Mouse (Mus musculus) cerebral cortex, adult 2 months (tissue): ENCODE data around the gene Tmem165.

Experiments used
- WGBS: fragments of 180-500 bp; shearing (Covaris S2); methylation state at CpG from one replicate; pipeline ENCODE4 v1.1.7; 2018; 5-methylcytosine and 5-hydroxymethylcytosine counted together

The Tmem165 gene

DNA sequence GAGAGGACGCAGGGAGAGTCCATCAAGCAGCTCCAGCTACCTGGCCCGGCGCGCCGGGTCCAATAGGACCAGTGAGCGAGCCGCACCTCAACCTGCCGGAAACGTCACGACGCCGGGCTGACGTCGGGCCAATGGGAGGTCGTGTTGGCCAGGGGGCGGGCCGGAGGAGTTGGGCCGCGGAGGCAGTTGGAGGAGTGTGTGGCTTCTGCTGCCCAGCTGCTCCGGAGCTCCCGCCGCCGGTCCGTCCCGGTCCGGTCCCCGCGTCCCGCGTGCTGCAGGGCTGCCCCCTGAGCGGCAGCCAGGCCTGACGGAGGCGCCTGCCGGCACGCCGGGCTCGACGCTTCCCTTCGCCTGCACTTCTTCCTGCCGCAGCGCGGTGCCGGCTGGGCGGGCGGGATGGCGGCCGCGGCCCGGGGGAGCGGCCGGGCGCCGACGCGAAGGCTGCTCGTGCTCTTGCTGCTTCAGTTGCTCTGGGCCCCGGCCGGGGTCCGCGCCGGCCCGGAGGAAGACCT lies at the start of gene Tmem165:
TSS of gene Tmem165 (plus strand) at position 131 of the 512 bp plus-strand sequence.
- under 1% methylated on average over 61 of the region's 62 CpGs for WGBS

DNA sequence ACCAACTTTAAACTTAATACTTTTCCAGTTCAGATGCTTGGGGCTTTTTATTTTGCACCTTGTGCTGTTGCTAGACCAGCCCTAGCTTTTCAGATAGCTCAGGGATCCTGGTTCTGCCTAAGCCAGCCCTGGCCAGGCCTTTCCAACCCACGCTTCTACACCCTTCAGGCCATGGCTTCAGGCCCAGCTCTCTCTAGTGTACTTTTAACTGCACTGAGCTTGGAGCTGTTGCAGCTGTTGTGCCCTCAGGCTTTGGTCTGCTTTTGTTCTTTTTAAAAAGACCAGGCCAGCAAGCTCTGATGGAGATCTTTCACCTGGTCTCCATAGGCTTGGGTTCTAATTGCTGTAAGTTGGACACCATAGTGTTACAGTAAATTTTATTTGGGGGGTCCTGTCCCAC lies 48.0 kb upstream of the Tmem165 start:
- 83% methylated on average over 1 of the region's 1 CpGs for WGBS

GRCm38 (mm10) chr5:76136271-76136670 lies 47.4 kb upstream of the Tmem165 start:
- 87% methylated on average over 3 of the region's 3 CpGs for WGBS

DNA sequence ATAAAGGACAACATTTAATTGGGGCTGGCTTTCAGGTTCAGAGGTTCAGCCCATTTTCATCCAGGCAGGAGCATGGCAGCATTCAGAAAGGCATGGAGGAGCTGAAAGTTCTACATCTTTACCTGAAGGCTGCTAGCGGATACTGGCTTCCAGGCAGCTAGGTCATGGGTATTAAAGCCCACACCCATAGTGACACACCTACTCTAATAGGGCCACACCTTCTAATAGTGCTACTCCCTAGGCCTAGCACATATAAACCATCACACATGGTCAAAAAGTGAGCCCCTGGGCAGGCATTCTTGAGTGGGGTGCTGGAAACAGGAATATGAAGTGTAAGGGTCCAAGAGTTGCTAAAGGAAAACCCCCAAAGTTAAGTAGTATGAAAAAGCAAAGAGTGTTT lies 46.1 kb upstream of the Tmem165 start:
- 96% methylated on average over 1 of the region's 1 CpGs for WGBS

DNA sequence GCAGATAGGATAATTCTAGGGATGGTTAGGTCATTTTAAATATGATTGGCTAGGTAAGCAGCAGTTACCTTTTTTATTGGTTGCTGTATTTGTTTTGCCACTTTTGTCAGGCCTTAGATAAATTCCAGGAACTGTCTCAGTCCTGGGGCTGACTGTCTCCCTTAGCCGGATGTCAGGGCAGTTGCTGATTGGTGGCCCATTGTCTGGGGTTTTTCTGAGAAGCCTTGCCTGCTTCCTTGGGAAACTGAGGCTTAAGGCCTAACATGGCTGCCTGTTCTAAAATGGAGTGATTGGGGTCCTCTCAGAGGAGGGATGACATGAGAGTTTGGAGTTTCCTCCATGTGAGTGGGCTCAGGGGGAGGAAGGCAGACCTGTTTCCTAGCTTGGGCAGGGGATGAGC lies 45.6 kb upstream of the Tmem165 start:
- 93% methylated on average over 1 of the region's 1 CpGs for WGBS

- WGBS = 58% methylated on average over 10 of the region's 10 CpGs
Observed at GRCm38 (mm10) chr5:76138512-76138911, 45.2 kb upstream of the Tmem165 start.

DNA sequence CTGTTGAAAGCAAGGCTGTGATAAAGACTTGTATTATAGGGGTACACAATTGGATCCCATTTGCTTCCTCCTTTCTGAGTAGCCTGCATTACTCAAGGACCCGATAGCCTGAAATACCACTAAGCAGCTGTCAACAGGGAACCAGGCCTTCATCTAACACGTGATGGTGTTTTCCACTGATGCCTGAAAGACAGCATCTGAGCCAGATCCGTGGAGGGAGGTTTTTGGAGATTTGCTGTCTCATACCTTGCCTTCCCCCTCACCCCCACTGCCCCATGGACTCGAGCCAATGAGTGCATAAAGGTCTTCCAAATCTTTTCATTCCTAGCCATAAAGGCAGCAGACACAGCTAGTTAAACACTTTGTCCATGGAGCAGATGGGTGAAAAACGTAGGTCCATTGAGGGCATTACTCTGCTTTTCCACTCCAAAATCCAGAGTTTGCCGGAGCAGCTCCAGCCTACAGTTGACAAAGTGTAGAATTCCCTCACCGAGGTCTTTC lies 44.5 kb upstream of the Tmem165 start:
- WGBS = 49% methylated on average over 7 of the region's 7 CpGs

DNA sequence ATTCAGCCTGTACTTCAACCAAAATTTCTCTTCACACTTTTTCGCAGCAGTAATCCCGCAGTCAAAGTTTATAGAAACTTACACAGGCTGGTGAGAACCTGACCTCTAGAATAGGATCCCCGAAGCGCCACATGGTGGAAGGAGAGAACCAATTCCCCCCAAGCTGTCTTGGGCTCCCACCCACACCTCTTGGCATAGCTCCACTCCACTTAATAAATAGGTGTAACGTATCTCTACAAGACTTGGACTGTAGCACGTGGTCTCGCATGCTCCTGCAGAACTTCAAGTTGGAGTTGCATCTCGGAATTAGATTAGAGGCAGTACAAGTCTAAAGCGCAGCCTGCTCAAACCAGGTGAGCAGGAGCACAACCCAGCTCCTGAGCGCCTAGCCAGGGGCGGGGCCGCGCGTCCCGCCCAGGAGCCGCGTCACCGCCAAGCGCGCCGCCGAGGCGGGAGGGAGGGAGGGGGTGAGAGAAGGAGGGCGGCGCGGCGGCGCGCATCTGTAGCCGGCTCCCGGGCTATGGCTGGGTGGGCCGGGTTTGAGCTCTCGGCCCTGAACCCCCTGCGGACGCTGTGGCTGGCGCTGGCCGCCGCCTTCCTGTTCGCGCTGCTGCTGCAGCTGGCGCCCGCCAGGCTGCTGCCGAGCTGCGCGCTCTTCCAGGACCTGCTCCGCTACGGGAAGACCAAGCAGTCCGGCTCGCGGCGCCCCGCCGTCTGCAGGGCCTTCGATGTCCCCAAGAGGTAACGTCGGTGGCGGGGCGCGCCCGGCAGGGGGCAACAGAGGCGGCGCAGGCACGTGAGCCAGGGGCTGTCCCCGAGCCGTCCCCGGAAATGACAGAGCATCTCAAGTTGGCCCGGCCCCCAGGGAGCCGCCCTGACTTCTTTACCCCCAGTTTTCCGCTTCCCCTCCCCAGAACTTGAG lies 43.6 kb upstream of the Tmem165 start, which contains the start of gene Srd5a3:
TSS of gene Srd5a3 (plus strand) at position 464 of the 922 bp plus-strand sequence.
- WGBS = 2% methylated on average over 67 of the region's 69 CpGs

GRCm38 (mm10) chr5:76140730-76141066 lies 43.0 kb upstream of the Tmem165 start:
- WGBS = 1% methylated on average over 9 of the region's 9 CpGs

DNA sequence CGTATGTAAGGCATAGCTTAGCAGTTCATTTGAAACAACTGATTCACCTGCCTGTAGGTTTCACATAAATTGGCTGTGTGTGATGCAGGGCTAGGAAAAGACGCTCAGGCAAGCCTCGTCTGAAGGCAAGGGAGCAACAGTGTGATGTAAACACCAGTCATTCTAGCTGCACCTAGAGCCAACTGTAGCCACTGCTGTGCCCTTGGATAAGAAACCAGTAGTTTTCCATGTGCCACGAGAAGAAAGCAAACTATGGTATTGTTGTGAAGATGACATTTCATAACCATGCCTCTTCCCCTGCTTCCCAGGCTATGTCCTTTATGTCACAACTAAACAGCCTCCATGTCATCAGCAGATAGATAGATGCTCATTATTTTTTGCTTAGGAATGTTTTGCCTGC lies 40.3 kb upstream of the Tmem165 start:
- WGBS = 80% methylated on average over 4 of the region's 4 CpGs

- WGBS = 97% methylated on average over 1 of the region's 1 CpGs
Observed at GRCm38 (mm10) chr5:76146401-76146800, 37.3 kb upstream of the Tmem165 start.

GRCm38 (mm10) chr5:76149436-76149835 lies 34.2 kb upstream of the Tmem165 start:
- 93% methylated on average over 6 of the region's 6 CpGs for WGBS

DNA sequence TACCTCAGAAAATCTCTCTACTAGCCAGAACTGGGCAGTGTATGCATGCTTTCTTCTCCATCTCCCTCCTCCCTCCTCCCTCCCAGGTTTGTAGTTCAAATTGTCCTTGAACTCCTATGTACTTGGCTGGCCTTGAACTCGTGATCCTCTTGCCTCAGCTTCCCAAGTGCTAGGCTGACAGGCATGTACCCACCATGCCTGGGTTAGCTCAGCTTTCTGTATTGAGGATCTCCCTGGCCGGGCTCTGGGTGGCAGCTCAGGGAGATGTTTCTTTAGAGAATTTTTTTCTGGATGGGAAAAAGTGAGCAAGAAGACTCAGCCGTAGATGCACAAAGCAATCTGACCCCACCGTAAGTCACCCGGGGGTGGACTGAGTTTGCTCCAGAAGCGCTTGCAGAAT lies 30.7 kb upstream of the Tmem165 start:
- 95% methylated on average over 6 of the region's 6 CpGs for WGBS

DNA sequence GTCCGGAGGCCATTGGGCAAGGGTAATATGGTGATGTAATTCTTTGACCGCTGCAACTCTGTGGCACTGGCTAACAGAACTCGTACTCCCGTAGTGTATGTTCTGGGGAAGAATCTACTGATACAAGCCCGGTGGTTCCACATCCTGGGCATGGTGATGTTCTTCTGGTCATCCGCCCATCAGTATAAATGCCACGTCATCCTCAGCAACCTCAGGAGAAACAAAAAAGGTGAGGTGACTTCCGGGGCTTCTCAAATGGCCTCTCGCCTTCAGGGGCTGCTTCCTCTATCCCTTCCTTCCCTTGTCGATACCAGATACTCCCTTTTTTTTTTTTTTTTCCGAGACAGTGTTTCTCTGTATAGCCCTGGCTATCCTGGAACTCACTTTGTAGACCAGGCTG lies 30.2 kb upstream of the Tmem165 start:
- 95% methylated on average over 11 of the region's 11 CpGs for WGBS

DNA sequence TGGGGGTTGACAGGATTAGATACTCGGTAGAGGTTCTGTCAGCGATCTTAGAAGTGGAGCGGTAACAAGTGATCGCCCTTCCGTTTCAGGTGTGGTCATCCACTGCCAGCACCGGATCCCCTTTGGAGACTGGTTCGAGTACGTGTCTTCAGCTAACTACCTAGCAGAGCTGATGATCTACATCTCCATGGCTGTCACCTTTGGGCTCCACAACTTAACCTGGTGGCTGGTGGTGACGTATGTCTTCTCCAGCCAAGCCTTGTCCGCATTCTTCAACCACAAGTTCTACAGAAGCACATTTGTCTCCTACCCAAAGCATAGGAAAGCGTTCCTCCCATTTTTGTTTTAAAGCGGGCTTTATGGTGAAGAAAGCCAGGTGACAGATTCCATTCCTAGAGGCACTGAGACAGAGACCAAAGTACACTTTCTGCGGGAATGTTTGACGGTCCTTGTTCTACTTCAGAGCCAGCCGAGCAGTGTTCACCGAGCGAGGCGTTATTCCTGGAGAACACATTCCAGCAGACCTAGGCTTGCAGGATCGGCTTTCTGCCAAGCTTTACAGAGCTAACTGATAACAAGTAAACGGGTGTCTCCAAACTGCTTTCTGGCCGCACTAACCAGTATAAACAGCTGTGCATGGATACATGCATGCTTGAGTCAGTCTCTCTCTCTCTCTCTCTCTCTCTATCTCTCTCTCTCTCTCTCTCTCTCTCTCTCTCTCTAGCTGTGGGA lies 29.1 kb upstream of the Tmem165 start:
- 93% methylated on average over 21 of the region's 21 CpGs for WGBS

- WGBS = 86% methylated on average over 6 of the region's 6 CpGs
Observed at GRCm38 (mm10) chr5:76159555-76159954, 24.1 kb upstream of the Tmem165 start.

- WGBS = 79% methylated on average over 3 of the region's 3 CpGs
Observed at GRCm38 (mm10) chr5:76160086-76160485, 23.6 kb upstream of the Tmem165 start.

- 94% methylated on average over 6 of the region's 6 CpGs for WGBS
Observed at GRCm38 (mm10) chr5:76161491-76161890, 22.2 kb upstream of the Tmem165 start.

DNA sequence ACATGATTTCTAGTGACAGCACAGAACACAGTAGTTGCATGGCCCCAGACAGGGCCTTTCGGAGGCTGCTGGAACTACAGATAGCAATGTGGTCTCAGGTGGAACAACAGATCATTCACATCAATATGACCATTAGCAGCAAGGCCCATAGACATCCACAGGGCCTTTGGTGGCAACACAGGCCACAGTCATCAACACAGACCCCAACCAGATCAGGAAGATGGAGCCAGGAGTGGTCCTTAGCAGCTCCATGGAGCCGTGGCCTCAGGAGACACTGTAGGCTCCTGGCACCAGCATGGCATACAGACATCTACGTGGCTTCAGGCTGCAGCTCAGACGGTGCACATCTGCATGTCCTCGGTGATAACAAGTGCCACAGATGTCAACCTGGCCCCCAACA lies 20.8 kb upstream of the Tmem165 start:
- WGBS = 89% methylated on average over 5 of the region's 5 CpGs

DNA sequence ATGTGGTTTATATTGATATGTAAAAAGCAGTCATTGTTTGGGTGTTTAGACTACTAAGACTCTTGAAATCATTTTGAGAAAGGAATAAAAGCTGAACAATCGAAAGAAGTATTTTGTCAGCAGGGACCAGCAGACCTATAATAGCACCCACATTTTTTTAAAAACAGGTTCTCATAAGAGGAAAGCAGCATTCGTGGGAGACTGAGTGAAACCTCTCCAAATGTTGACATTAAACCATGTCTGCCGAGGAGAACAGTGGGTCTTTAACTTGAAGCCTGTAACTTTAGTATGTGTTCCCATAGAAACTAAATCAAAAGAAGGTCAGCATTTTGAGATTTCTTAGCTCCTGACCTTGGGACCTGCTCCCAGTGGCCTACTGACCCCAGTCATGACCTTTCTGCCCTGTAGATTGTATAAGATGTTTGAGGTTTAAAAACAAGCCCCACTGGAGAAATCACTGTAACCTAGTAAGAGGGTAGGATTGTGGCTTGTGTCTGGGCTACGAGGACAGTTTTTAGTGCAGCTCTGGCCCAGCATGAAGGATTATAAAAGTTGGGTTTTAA lies 19.8 kb upstream of the Tmem165 start:
- 71% methylated on average over 4 of the region's 4 CpGs for WGBS

- WGBS = 83% methylated on average over 7 of the region's 7 CpGs
Observed at GRCm38 (mm10) chr5:76164827-76165226, 18.9 kb upstream of the Tmem165 start.

DNA sequence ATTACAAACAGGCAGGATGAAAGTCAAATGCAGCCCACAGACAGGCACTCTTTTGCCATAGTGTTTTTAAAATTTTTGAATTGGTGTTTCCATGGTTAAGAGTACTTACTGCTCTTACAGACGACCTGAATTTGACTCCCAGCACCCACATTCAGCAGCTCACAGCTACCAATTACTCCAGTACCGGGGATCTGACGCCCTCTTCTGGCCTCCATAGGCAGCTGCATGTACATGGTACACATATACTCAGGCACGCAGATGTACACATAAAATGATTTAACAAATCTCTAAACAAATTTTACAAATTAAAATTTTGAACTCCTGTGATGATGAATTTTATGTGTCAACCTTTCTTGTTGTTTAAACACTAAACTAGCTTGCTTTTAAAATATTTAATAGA lies 13.2 kb upstream of the Tmem165 start:
- WGBS = 81% methylated on average over 4 of the region's 4 CpGs
